Mouse (Mus musculus): ENCODE measurements around the gene Nrxn3.

Gene Nrxn3

DNA sequence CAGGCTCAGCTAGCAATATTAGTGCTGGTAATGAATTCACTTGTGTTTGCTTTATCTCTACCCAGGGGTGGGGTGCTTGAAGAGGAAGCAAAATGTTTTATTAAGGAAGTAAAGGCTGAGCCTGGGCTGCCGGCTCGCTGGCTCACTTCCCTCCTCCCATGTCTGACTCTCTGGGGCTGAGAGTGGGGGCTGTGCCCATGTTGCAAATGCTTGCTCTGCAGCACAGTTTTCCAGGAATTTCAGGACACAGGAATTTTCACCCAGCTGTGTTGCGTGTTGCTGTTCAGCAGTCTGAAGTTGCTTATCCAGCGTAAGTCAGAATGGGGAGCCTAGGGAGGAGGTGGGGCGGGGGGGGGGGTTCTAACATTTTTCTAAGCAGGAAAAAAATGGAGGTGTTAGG is 89.5 kb downstream of the Nrxn3 start:
- no peak for DNase-seq (ENCODE audit: low spot score)

DNA sequence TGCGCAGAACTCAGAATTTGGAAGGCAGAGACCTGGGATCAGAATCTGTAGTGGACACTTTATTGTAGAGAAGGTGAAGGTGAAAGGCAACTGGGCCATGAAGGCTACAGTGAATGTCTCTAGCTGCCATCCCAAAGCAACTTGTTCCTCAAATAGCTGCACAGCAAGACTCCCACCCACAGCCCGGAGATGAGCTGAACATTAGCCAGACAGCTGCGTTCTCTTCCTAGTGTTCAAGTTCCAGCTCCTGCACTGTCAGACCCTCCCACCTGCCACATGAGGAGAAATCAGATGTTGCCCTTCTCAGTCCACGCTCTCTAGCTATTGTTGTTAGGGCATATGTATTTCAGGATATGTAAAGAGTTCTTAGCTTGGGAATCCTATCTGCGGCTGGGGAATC is 94.2 kb downstream of the Nrxn3 start:
- DNase-seq (ENCODE audit: low spot score): no peak

DNA sequence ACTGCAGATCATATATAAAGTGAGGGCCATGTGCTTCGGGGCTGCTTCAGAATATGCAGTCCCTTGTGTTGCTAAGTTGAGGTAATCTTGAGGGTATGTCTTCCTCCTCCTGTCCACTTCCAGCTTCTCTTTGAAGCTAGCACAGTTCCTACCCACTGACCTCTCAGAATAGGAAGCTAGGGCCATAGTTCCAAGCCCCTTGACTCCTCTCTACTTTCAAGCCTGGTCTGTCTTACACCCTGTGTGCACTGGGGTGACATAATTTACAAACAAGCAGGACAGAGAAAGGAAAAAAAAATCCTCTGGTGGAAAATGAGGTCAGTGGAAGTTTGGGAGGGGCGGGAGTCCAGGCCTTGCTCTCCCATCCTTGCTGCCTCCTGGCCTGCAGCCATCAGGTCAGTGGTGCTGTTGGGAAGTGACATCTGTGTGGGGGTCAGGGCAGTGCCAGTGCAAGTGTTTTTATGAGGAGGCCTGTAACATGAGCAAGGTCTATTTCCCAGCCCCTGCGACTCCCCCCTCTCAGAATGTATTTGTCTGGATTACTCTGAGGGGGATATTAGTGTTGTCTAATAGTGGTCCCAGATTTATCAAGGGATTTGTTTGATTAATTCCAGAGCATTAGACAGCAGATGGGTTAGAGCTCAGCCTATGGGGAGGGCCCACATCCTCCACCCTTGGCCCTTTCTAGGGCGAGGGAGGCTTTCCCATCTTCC is 96.1 kb downstream of the Nrxn3 start:
- DNase-seq (ENCODE audit: low spot score): no peak

DNA sequence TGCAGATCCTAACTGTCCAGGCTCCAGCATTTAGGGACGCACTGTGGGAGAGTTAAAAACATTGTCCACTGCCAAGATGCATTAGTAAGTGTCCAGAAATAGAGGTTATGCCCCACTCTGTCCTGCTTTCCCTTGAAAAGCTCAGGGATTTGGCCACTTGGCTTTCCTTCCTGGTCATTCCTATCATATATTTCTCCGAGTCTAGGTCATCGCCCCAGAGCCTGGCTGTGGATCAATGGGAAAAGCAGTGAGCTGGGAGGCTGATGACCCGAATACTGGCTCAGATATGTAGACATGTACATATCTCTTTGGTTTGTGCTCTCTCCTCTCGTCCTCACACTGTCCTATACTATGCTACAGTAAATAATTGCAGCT is 96.6 kb downstream of the Nrxn3 start:
- no peak for DNase-seq (ENCODE audit: low spot score)

DNA sequence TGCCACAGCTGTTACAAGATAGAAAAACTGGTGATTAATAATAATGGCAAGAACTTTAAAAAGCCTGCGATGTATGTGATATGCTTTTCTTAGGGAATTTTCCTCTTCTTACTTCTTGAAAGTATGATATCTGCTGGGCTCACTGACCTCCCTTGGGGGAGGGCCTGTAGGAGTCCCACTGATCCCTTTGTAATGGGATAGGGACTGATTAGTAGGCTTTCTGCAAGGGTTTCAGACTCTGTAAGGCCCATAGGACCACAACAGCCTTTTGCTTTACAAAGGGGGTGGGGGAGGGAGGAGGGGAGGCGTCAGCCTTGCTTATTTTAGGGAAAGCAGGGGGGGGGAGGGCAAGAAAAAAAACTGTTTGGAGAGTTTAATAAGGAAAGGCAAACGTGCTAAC is 97.5 kb downstream of the Nrxn3 start:
- no peak for DNase-seq (ENCODE audit: low spot score)

DNA sequence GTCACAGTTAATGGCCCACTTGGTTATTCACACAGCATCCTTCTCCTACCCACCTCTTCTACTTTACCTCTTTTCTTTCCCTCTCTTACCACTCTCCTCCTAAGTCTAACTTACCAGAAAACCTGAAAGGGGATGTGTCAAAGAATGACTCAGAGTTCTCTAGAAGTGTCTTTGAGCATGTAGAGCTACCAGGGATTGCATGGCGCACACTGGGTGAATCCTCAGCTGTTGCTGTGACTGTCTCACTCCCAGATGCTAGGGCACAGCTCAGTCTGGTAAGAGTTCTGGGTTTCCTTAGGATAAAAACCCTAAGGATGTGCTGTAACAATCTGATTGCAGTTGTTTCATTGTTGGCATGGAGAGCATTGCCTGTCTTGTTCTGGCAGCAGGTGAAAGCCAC is 108.2 kb downstream of the Nrxn3 start:
- DNase-seq (ENCODE audit: low spot score): no peak

DNA sequence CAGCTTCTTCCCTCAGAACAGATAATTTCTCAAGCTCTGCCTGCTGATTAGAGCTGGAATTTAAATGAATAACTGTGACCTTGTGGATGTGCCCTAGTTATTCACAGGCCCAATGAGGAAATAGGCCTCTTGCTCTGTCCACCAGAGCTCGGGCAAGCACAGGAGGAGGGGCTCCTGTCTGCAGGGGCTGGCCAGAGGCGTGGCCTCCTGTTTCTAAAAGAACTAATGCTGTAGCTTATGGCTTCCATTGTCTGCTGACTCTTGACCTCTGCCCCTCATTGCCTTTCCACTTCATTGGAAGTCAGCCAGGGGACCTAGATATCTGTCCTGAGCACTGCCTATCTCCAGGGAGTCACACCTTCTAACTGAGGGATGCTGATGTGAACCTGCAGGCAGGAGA is 113.1 kb downstream of the Nrxn3 start:
- no peak for DNase-seq (ENCODE audit: low spot score)

DNA sequence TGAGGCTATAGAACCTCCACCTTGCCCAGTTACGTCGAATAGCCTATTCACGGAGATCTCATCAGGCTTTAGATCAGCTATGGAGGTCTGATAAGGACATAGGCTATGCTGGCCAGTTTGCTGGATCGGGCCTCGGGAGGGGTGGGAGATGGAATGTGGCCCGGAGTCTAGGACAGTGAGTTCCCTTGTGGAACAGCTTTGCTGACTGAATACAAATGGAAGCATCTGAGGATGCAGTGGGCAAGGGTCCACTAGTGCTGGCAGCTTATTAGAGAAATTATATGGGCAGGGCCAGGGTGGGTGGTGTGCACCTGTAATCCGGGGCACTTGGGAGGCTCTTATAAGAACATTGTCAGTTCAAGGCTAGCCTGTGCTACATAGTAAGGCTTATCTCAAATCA is 117.0 kb downstream of the Nrxn3 start:
- DNase-seq (ENCODE audit: low spot score): no peak

DNA sequence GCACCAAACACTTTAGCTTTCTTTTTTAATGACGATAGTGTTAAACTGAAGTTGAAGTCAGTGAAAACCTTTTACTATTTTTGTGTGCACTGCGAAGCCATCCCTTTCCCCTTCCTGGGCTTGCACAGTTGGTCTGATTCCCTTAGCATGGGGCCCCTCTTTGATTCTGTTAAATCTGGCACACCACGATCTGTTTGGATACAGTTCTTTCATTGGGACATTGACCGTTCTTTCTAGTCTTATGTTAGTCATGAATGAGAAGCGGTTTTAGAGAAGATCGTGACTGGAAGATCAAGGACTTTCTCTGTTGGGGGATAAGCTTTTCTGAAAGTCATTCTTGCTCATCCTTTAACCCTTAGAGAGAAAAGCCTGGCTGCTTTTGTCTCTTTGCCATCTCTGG is 118.7 kb downstream of the Nrxn3 start:
- DNase-seq (ENCODE audit: low spot score): no peak

DNA sequence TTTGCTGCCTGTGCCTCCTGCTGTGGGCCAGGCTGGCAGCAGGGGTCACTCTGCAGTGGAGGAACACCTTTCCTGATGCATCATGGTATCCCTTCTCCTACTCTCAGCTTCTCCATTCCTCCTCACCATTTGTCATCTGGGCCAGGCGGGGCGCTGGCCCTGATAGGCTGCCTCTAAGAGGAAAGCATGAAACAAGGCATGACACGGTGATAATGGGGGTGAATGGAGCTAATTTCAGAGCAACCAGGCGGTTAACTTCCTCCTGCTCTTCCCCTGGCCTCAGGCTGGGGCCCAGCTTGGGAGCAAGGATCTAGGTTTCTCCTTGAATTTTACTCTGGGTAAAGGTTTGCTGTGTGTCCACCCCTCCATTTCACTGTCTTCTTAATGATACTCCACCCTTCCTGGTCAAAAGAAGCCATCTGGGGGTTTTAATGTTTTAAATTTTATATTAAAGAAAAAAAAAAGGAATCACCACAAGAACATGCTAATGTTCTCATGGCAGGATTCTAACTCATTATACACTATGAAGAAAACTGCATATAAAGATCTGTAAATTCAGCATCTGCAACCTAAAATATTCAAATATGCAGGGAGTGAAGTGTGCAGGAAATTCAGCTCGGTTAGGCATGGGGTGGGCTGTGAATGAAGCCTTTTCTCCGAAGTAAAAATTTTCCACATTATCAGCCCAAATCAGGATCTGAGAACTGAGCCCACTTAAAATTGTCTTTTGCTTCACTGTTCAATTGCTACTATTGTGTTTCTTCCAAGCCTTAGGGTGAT is 127.9 kb downstream of the Nrxn3 start:
- no peak for DNase-seq (ENCODE audit: low spot score)

DNA sequence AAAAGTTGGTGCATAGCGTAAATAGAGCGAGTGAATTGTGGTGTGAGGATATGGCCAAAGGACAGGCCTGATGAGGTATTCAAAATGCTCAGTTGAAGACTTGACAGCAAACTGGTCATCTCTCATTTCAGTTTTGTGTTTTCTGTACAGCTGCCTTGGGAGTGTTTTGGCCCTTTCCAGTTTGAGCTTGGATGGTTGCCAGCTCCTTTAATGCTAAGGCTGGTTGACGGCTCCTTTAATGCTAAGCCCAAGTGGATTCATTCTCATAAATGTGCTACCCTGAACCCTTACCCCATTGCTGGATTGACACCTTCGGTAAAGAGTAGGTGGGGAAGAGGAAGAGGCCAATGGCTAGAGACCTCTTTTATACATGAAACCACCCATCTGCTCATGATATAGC is 131.4 kb downstream of the Nrxn3 start:
- no peak for DNase-seq (ENCODE audit: low spot score)

DNA sequence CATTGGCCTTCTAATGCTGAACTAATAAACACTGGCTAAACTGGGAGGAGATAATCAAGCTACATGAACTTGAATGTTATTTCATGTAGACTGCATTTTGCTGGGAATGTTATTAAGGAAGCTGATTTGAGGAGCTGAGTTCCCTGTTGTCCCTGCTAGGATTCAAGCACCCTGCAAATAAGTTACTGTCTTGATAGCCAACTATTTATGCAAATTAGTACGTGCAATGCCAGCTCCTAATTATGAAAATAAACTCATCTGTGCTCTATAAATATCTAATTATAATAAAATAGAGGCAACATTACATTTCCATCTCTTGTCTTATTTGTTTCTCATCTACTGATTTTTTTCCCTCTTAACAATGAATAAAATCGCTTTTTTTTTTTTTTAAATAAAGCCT is 135.0 kb downstream of the Nrxn3 start:
- DNase-seq (ENCODE audit: low spot score): no peak

DNA sequence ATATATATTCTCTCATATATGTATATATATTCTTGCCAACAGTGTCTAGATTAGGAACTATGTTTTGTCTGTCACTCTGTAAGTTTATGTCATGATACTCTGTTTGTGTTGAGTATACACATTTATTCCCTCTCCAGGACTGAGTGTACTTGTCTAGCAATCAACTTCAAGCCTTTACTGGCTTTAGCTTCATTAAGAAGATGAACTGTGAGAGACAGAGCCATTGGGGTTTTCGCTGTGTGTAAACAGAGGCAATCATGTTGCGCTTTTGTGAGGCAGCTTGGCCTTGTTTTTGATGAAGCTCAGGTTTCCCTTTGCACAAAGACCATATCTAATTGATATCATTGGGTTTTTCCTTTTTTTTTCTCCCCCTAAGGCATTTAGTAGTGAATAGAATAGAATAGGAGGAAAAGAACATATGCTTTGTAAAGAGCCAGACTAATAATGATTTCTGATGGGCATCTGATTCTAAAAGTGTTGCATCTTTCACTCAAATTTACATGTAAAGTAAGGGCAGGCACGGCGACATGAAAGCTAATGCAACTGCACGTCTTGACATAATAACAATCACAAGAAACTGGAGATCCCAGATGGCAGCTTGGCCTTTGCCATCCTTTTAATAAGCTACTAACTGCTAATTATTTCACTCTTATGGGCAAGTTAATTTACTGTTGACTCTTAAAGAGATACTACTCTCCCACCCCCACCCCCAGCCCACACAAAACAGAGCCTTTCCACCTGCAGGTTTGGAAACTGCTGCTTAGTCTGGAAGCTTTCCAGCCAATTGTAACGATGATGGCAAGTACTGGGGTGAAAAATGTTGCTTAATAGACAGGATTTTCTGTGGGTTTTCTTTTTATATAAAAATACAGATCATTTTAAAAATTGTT is 137.0 kb downstream of the Nrxn3 start:
- DNase-seq (ENCODE audit: low spot score): no peak

DNA sequence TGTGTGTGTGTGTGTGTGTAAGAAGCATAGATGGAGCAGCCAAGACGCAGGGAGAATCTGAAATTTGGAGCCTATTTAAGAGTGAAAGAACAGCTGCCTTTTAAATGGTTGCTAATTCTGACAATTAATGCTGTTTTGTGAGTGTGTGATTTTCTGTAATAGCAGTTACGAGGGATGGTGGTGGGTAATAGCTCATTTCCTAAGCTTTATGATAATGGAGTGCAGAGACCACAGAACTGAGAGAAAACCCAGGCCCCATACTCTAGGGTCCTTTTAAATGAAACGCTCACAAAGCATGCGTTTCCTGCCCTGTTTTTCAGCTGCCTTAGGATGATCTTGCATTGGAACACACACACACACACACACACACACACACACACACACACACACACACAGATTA is 137.7 kb downstream of the Nrxn3 start:
- DNase-seq (ENCODE audit: low spot score): no peak

DNA sequence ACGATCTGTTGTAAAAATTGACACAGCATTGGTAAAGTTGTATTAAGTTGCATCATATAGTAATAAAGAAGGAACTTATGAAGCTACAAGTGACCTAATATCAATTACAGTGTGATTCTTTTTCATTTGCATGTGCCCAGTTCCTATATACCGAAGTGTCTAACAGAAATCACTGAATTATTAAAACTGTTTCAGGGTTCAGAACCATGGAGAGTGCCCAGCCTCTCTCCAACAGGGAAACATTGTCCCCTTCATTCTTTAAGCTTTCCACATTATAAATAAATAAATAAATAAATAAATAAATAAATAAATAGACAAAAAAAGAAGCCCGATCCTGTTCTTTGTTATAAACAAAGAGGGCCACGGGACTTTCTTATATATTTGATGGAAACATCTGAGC is 140.4 kb downstream of the Nrxn3 start:
- no peak for DNase-seq (ENCODE audit: low spot score)

DNA sequence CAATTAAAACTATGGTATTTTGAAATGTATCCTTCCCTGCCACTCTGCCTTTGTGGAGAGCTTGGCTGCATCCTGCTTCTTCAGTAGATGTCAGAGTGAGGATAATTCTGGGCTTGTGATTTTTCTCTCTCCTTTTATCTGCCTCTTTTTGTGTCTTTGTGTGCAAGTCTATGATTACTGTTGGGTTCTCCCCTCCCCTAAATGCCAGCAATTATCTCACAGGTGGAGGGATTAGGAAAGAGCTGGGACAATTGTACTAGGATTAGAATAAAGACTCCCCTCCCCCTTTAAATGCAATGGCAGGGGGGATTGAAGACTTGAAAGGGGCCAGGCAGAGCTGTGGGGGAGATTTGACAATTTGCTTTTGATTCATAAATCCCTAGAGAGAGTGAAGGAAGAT is 145.6 kb downstream of the Nrxn3 start:
- DNase-seq (ENCODE audit: low spot score): no peak

DNA sequence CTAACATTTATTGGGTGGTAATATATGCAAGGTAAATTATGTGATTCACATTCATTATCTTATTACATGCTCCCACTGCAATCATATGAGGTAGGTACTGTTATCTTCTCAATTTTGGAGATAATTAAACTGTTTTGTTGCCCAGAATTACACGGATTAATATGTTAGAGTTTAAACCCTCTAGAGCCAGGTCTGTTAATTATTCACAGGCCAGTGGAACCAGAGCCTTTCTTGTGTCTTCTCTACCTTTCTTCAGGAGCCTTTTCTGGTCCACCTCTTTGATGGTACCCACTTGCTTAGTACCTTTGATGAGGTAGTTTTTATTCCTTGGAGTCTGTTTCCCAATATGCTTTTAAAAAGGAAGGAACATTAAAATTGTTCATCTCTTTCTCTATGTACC is 174.7 kb downstream of the Nrxn3 start:
- no peak for DNase-seq (ENCODE audit: low spot score)

DNA sequence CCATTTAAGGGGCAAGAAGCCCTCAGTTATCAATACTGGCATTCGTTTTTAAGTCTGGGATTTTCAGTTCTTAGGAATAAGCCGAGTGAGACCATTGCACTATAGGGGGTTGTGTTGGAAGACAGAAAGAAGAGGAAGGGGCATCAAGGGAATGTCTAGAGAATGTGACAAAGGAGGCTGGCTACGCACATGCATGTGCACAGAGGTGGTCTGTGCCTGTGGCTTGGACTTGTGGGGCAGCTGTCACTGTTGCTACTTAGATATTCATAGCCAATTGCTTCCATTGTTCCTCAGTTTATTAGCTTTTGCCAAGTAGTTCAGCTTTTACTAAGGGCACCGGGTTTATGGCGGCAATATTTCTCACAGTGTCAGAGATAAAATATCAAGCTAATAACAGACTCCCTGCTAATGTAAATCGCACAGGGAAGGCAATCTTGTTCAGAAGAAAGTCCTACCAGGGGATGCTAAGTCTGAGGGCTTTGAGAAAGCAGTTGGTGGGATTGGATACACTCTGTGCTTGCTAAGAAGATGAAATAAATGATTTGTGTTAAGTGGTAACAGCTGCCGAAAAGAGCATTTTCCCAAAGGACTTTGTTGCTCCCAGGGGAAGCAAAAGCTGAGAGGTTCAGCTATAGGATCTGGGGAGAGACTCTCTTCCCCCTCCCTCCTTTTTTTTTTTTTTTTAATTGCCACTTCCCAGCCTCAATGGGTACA is 177.5 kb downstream of the Nrxn3 start:
- DNase-seq (ENCODE audit: low spot score): no peak

DNA sequence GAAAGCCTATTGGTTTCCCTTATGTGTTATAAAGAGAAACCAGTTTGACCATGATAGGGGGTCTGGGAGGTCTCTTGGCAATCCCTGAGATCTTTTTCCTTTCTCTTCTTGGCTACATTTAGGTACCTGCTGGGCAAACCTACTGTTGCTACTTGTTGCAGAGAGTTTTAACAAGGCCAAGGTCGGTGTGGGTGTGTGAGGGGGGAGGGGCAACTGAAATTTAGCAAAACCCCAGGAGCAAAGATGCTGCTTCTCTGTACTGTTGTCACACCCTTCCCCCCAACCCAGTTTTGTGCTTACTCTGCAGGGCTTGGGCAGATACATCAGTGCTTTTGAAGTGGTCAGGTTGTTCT is 178.0 kb downstream of the Nrxn3 start:
- no peak for DNase-seq (ENCODE audit: low spot score)

DNA sequence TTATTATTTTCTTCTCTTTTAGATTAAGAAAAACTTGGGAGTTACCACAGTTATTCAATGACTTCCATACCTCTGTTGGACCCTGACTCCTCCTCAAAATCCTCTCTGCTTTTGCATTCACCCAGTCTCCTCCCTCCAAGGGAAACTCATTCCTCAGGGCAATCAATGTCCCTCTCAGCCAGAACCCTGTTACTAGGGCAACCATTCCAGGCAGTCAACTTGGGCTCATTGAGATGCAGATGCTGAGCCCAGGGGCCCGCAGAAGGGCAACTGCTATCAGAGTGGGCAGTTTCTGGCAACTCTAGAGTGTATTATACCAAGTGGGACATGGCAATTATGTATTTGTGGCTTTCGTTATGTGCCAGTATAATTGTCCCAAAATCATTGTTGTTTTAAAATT is 188.1 kb downstream of the Nrxn3 start:
- no peak for DNase-seq (ENCODE audit: low spot score)

DNA sequence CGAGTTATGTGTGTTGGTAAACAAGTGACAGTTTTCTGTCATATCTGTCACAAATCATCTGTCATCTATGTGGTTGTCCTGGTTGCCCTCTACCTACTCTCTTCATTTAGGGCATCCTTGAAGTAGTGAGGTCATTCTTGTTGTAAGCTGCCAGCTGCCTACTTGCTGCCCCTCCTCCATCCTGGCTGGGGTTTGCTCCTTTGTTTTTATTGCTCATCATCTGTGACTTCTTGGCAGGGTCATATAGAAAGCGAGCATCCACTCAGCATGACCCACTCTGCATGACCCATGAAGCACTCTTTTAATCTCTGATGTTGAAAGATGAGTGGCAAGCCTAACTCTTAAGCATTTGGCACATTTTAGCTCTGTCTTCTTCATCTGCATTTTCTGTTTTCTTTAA is 194.1 kb downstream of the Nrxn3 start:
- no peak for DNase-seq (ENCODE audit: low spot score)

DNA sequence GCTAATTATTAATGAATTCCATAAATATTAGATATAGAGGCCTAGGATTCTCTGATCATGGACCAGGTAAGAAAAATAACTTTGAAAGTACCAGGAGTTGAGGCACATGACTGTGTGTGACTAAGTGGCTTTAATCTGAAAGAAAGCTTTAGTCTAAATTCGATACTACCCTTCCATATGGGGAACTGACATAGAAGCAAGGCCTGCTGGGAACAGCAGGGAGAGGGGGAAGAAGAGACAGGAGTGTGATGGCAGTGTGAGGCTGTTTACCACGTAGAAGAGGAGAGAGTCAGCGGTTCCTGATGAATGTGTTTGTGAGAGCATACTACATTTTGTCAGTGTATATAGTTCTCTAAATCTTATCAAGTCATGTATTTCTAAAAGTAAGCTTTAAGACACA is 202.2 kb downstream of the Nrxn3 start:
- DNase-seq (ENCODE audit: low spot score): no peak

Data from layer of hippocampus, adult 9-10 months (tissue).